Mouse (Mus musculus) heart, adult 8-10 months (tissue): ENCODE measurements around the gene Trpm3. TPM values are rescaled to one million over a fixed set of nuclear protein-coding genes. Genes with fewer than 3 reads are reported as not detected.

Experiments used
- DNase-seq: peaks from one replicate; pipeline ENCODE4 v3.0.0; 2022; ENCODE audit warnings: low spot score
- total RNA-seq, 4 experiments: library from RNA; stranded (reverse); gene quantifications; 2 replicates each; pipeline ENCODE4 v1.2.4; 2022

Gene Trpm3
- total RNA-seq, 4 experiments from 2014 or later = 0.56 to 1.4 (median 0.88) TPM

GRCm38 (mm10) chr19:22303952-22304655 lies 165.3 kb downstream of the Trpm3 start:
- peak; percentile 73 for DNase-seq

GRCm38 (mm10) chr19:22308081-22308480 lies 169.2 kb downstream of the Trpm3 start:
- no peak for DNase-seq

- no peak for DNase-seq
These were observed 178.5 kb downstream of the Trpm3 start for GRCm38 (mm10) chr19:22317306-22317705.

GRCm38 (mm10) chr19:22326813-22327212 lies 188.0 kb downstream of the Trpm3 start:
- DNase-seq = no peak

GRCm38 (mm10) chr19:22327226-22327625 lies 188.4 kb downstream of the Trpm3 start:
- no peak for DNase-seq

- no peak for DNase-seq
These were observed 197.4 kb downstream of the Trpm3 start for GRCm38 (mm10) chr19:22336278-22336677.

GRCm38 (mm10) chr19:22337468-22337867 lies 198.6 kb downstream of the Trpm3 start:
- DNase-seq = peak; percentile 40

- DNase-seq = no peak
These were observed 200.1 kb downstream of the Trpm3 start for GRCm38 (mm10) chr19:22338927-22339326.

- DNase-seq = no peak
These were observed 215.2 kb downstream of the Trpm3 start for GRCm38 (mm10) chr19:22354037-22354541.

GRCm38 (mm10) chr19:22386890-22387289 lies 248.0 kb downstream of the Trpm3 start:
- DNase-seq = no peak

GRCm38 (mm10) chr19:22394700-22395099 lies 255.9 kb downstream of the Trpm3 start:
- no peak for DNase-seq

GRCm38 (mm10) chr19:22404049-22404448 lies 265.2 kb downstream of the Trpm3 start:
- no peak for DNase-seq

GRCm38 (mm10) chr19:22418239-22418638 lies 279.4 kb downstream of the Trpm3 start:
- DNase-seq = no peak

- DNase-seq = no peak
These were observed 298.4 kb downstream of the Trpm3 start for GRCm38 (mm10) chr19:22437207-22437606.

GRCm38 (mm10) chr19:22447418-22448339 lies 308.8 kb downstream of the Trpm3 start:
- DNase-seq = peak; percentile 11

GRCm38 (mm10) chr19:22448340-22449288 lies 309.8 kb downstream of the Trpm3 start:
- DNase-seq = no peak

- DNase-seq = no peak
These were observed 312.4 kb downstream of the Trpm3 start for GRCm38 (mm10) chr19:22451290-22451689.

GRCm38 (mm10) chr19:22456935-22457334 lies 318.1 kb downstream of the Trpm3 start:
- no peak for DNase-seq

GRCm38 (mm10) chr19:22462043-22462442 lies 323.2 kb downstream of the Trpm3 start:
- DNase-seq = no peak

GRCm38 (mm10) chr19:22463506-22463905 lies 324.7 kb downstream of the Trpm3 start:
- no peak for DNase-seq

- no peak for DNase-seq
These were observed 330.8 kb downstream of the Trpm3 start for GRCm38 (mm10) chr19:22469608-22470007.
